Mouse (Mus musculus) kidney, adult 2 months (tissue): ENCODE measurements at regions not wholly inside any gene's neighbourhood (a gene's known extent, or its start where the extent isn't known, plus 50 kb on each side); places are given as distances from the start of the nearest gene placed in this dataset.

ENCODE experiments used
- DNase-seq: peaks from one replicate; pipeline ENCODE4 v3.0.0; 2021
- H3K27ac ChIP-seq: fragments of 200-500 bp; 2 replicates; pipeline ENCODE4 v1.5.1; 2012; ENCODE audit warnings: low read depth, low read length, control low read depth, inconsistent platforms; ENCODE audit not compliant: insufficient read depth
- H3K27me3 ChIP-seq: fragments of 200-500 bp; replicated peaks from 2 replicates; pipeline ENCODE4 v1.6.1; 2012; ENCODE audit warnings: mild to moderate bottlenecking, moderate library complexity, low read length, inconsistent platforms; ENCODE audit not compliant: control insufficient read depth, insufficient read depth
- H3K36me3 ChIP-seq: fragments of 200-500 bp; 2 replicates; pipeline ENCODE4 v1.6.1; 2012; ENCODE audit warnings: mild to moderate bottlenecking, moderate library complexity, low read length, inconsistent platforms; ENCODE audit not compliant: control insufficient read depth, insufficient read depth
- H3K4me1 ChIP-seq: fragments of 200-500 bp; 2 replicates; pipeline ENCODE4 v1.6.1; 2011; ENCODE audit warnings: low read length; ENCODE audit not compliant: control insufficient read depth, insufficient read depth
- H3K4me3 ChIP-seq: fragments of 200-500 bp; 2 replicates; pipeline ENCODE4 v1.5.1; 2011; ENCODE audit warnings: mild to moderate bottlenecking, low read depth, low read length, control low read depth; ENCODE audit not compliant: insufficient read depth
- CTCF ChIP-seq: fragments of 200-500 bp; conservative IDR thresholded peaks from 2 replicates; pipeline ENCODE4 v1.5.1; 2011; ENCODE audit warnings: low read depth, mild to moderate bottlenecking, control low read depth, low read length, moderate library complexity, mixed read lengths; ENCODE audit not compliant: insufficient read depth, insufficient read length
- POLR2A ChIP-seq: fragments of 200-500 bp; IDR thresholded peaks from one replicate; pipeline ENCODE4 v1.6.1; 2011; ENCODE audit warnings: low read depth, low read length, control low read depth
- WGBS: fragments of 180-500 bp; shearing (Covaris S2); methylation state at CpG from one replicate; pipeline ENCODE4 v1.1.7; 2018; 5-methylcytosine and 5-hydroxymethylcytosine counted together

DNA sequence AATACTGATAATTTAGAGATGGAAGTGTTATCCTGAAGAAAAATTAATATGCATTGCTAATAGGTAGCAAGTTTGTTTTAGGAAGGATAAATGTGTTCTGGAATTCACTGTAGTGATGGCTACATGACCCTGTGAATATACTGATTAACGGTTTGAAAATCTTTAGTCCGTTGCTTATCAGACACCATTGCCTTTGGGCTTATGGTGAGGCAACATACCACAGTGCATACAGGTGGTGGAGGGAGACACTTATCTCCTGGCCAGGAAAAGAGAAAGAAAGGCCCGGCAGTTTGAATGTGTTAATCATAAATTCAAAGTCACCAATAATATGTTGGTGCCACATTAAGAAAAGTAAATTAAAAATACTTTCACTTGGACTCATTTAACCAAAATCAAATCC is 57.4 kb upstream of the Eps8l3 start:
- DNase-seq = no peak
- Histone ChIP-seq H3K4me3 (no peak overlapping the region), H3K27me3 (no peaks in the 10 kb centered on the region), H3K27ac (no peak overlapping the region), H3K36me3 (no peaks in the 10 kb centered on the region), H3K4me1 (no peaks in the 10 kb centered on the region)
- TF ChIP-seq CTCF (no peak), POLR2A (no peak)
- 79% methylated on average over 3 of the region's 3 CpGs for WGBS

DNA sequence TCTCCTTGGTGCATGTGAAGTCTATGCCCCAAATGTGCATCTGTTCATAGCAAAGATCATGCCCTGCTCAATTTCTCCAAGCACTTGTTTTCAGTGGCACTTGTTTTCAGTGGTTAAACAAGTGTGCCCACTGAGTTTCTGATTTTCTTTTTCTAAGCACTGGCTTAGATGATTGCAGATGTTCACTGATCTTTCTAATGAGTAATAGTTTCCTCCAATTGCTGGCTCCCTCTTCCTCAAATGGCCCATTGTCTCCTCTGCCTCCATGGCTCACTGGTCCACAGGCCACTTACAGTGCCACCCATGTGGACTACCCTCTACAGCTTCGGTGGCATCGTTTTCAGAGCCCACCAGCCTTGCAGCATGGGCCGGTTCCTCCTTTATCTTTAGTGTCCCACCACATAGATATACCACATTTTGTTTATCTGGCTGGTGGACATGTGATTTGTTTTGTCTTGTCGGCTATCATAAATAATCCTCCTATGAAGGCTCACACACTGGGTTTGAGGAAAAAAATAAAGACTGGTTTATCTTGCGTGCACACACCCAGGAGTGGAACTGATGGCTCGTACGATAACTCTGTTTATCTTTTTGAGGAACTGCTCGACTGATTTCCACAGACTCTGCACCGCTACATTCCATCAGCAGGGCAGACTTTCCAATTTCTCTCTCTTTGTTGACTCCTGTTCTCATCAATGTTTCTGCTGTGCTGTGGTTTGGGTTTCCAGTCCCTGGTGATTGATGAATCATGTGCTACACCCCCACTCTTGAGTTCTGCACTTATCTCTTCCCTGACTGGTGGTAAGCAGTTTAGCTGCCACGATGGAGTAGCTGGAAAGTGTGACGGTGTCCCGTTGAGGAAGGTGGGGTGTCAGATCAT is 58.2 kb upstream of the Eps8l3 start:
- Histone ChIP-seq H3K27ac (no peak overlapping the region), H3K4me1 (no peaks in the 10 kb centered on the region), H3K27me3 (no peaks in the 10 kb centered on the region), H3K36me3 (no peaks in the 10 kb centered on the region), H3K4me3 (no peak overlapping the region)
- no peak for TF ChIP-seq CTCF
- no peak for TF ChIP-seq POLR2A
- DNase-seq = no peak
- WGBS = 53% methylated on average over 12 of the region's 12 CpGs

DNA sequence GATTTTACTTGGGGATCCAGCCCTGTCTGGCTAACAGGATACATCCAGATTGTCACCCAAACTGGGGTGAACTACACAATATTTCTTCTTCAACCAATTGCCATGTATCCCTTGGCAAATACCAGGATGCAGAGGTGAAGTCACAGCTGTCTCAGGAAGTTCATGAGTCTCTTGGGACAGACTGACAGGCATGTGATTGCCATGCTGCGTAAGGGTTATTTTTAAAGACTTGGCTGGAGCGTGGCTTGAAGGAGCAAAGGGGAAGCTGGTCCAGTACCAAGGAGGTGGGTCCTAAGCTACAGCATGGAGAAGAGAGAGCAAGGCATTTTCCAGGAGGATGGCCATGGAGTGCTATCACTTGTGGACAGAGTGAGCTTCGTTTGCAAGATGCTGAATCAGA is 55.8 kb upstream of the Csf1 start:
- DNase-seq = peak; percentile 43
- 72% methylated on average over 3 of the region's 3 CpGs for WGBS
- no peaks in the 10 kb centered on the region for H3K36me3 ChIP-seq
- no peak for TF ChIP-seq CTCF
- TF ChIP-seq POLR2A = no peak
- H3K4me1 ChIP-seq = no peaks in the 10 kb centered on the region
- no peak overlapping the region for H3K27ac ChIP-seq
- H3K4me3 ChIP-seq = no peak overlapping the region
- no peaks in the 10 kb centered on the region for H3K27me3 ChIP-seq

DNA sequence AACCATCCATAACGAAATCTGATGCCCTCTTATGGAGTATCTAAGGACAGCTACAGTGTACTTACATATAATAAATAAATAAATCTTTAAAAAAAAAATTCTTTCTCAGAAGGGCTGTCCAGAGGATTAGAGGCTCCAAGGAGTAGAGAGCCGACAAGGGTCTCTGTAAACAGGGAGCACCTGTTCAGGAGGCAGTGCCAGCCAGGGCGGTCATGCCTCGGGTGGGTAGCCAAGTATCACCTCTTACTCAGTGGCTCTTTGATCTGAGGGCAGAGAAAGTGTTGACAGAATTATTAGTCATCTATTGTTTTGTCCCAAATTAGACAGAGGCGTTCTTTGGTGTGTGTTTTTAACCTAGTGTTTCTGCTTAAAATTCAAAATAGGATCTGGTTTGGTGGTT is 54.0 kb upstream of the Csf1 start:
- Histone ChIP-seq H3K27me3 (no peaks in the 10 kb centered on the region), H3K36me3 (no peaks in the 10 kb centered on the region), H3K4me1 (0 out of 2 replicates have a peak, but pooled peaks cover 6% of the 10 kb centered on the region), H3K4me3 (no peak overlapping the region), H3K27ac (no peak overlapping the region)
- no peak for DNase-seq
- TF ChIP-seq POLR2A (no peak), CTCF (no peak)
- 69% methylated on average over 5 of the region's 5 CpGs for WGBS

DNA sequence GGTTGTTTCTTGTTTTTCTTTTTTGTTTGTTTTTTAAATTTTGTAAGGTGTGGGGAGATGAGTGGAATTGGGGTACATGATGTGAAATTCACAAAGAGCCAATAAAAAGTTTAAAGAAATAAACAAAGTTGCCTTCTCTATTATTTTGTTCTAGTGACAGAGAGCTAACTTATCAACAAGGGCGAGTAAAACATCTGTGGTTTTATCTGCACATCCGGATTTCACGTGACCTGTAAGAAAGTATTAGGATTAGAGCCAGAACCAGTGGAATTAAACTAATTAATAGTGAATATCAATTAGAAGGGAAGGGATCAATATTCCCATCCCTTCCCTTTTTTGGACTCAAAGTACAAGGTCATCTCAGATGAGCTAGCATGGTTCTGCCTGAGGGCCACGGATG is 52.6 kb upstream of the Csf1 start:
- 82% methylated on average over 4 of the region's 4 CpGs for WGBS
- peaks cover 16% of the 10 kb centered on the region for H3K4me1 ChIP-seq
- H3K4me3 ChIP-seq = no peak overlapping the region
- H3K36me3 ChIP-seq = no peaks in the 10 kb centered on the region
- no peak overlapping the region for H3K27ac ChIP-seq
- no peak for DNase-seq
- no peak for TF ChIP-seq CTCF
- TF ChIP-seq POLR2A = no peak
- no peaks in the 10 kb centered on the region; the same call in 1 of the 2 replicates for H3K27me3 ChIP-seq

DNA sequence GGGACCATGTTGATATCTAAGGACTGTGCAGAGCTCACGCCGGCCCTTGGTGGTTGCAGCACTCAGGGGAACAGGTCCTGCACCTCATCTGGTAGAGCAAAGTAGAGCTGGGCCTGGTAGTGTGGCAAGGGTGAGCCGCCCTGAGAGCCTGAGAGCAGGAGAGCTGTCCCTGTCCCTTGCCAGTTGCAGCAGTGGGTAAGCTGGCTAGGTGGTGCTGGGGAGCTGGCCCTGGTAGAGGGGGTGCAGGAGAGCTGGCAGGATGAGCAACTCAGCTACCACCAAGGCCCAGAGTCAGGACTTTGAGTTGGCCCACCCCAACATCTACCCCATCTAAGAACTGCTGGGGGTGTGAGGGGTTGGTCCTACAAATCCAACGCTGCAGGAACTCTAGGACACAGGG is 52.1 kb upstream of the Csf1 start:
- H3K4me1 ChIP-seq = peaks cover 22% of the 10 kb centered on the region
- H3K36me3 ChIP-seq = no peaks in the 10 kb centered on the region
- DNase-seq = no peak
- 96% methylated on average over 4 of the region's 4 CpGs for WGBS
- H3K27ac ChIP-seq = no peak overlapping the region
- no peak for TF ChIP-seq POLR2A
- TF ChIP-seq CTCF = no peak
- no peaks in the 10 kb centered on the region; the same call in 1 of the 2 replicates for H3K27me3 ChIP-seq
- H3K4me3 ChIP-seq = no peak overlapping the region

DNA sequence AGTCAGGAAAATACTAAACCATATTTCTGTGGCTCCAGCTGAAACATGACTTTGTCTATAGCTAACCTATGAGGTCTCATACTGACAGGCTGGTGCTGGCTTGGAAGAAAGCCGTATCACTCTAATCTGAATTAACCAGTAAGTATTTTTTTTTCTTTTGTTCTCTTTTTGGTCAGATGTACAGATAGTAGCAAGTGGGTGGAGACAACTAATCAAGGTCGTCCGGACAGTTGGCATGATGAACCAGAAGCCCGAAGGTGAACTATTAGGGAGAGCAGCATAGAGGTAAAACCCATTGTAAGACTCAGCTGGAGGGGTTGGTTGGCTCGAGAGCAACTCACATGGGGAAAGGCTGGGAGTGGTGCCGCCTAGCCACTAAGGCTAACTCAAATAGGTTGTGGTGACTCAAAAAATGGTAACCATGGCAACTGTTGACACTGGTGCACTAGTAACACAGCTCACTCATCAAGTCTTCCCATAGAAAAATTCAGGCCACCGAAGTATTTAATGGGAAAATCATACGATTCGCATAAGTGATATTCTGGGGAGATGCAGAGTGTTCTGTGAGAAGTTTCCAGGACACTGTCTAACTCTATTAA is 50.3 kb upstream of the Csf1 start:
- H3K36me3 ChIP-seq = no peaks in the 10 kb centered on the region
- no peaks in the 10 kb centered on the region; the same call in 1 of the 2 replicates for H3K27me3 ChIP-seq
- TF ChIP-seq CTCF (no peak), POLR2A (no peak)
- no peak for DNase-seq
- H3K27ac ChIP-seq = no peak overlapping the region
- H3K4me3 ChIP-seq = no peak overlapping the region
- 89% methylated on average over 9 of the region's 9 CpGs for WGBS
- peaks cover 22% of the 10 kb centered on the region for H3K4me1 ChIP-seq
